Mouse (Mus musculus): ENCODE measurements around the gene Bloc1s5.
"Not testable (repeated sequence)": the region's sequence is repeated elsewhere in the genome, so short reads cannot be mapped to it uniquely, and the experiment has no call there.

The Bloc1s5 gene

DNA sequence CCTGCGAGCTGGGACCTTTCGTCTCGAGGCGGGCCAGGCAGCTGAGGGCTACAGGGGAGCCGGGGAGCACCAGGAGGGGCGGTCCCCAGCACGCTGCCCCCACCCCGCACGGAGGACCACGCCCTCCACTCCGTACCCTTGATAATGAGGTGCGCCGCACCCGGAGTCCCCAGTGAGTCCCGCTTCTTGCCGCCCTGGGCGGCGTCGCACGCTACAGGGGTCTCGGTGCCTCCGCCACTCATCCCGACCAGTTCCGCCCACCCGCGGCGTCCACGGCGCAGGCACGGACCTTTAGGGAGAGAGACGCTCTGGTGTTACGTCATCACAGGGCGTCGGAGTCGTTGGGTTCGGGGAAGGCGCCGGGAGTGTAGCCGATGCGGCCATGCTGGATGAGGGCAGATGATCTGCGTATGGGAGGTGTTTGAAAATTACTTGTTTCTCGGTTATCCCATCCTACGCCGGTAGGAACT, at the start of gene Bloc1s5:
TSS of gene Bloc1s5 (minus strand) at position 310 of the 470 bp plus-strand sequence.
- in situ Hi-C loops (cut with MboI; ENCODE audit: low sequenced_read_pairs), result no loop called here

DNA sequence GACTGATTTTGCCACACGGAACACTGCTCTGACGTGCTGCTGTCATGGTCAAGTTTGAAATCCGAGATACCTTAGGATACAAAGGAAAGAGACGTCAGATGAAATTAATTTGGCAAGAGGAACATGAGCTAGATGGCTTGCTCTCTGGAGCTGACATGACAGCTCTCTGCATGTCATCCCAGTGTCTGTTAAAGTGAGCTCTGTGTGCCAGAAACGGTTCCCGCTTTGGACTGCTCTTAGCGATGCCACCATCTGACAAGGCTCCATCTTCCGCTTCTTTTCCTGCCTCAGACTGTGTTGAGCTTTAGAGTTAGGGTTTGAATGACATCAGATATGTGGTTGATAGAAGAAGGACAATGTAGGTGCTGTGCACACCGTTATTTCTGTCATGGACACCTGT, 37.4 kb upstream of the Bloc1s5 start:
- in situ Hi-C loops (cut with MboI; ENCODE audit: low sequenced_read_pairs), result no loop called here

DNA sequence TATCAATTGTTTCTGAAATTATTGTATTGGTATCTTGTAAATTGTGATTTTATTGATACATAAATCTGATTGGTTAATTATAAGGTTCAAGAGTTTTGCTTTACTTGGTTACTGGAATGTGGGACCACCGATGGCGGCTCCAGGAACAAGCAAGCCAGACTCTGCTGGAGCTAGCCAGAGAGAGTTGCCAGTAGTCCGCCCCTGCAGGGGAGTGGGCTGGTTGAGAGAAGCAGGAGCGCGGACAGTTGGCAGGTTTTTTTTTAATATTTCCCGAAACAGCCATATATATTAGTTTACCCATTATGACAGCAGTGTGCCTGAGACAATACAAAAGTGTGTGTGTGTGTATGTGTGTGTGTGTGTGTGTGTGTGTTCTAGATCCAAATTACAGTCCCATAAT, 36.5 kb upstream of the Bloc1s5 start:
- in situ Hi-C loops (cut with MboI; ENCODE audit: low sequenced_read_pairs), result not testable (repeated sequence)

DNA sequence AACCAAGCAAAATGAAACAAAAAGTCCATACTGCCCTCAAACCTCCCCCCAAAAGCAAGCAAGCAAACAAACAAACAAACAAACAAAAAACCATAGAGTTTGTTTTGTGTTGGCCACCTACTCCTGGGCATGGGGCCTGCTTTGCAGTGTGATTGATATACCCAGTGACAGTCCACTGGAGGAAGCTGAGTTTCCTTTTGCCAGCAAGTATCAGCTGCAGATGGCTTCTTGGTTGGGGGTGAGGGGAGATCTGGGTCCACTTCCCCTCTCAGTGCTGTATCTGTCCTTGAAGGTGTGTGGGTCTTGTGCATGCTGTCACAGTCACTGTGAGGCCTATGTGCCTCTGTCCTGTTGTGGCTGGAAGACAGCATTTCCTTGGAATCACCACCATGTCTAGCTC, 35.1 kb upstream of the Bloc1s5 start:
- in situ Hi-C loops (cut with MboI; ENCODE audit: low sequenced_read_pairs), result no loop called here

DNA sequence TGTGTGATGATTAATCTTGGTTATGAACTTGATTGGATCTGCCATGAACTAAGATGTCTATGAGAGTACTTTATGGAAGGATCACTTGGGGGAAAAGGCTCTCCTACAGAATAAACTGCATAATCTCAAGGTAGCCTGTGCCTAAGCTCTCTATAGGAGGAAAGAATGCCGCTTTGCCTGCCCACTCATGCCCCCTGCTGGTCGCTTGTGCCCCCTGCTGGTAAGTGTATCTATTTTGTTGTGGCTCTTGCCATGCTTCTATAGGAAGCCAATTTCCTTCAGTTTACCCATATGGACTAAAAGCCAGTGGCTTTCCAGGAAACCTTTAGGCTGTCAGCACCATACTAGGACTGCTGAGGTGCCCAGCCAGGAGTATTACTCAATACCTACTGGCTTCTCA, 33.6 kb upstream of the Bloc1s5 start:
- in situ Hi-C loops (cut with MboI; ENCODE audit: low sequenced_read_pairs), result no loop called here

DNA sequence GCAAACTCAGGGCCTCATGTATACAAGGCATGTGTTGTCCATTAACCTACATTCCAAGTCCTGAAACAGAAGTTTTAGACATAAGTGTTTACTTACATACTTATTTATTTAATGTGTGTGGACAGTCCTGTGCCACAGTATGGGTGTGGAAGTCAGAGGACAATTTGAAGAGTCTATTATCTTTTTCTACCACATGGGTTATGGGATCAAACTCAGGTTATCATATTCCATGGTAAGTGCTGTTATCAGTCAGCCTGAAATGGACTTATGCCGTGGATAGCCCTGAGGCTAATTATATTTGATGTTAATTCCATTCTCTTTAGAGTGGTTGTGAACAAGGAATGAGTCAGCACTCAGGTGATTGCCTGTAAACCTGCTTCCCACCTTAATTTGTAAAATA, 29.8 kb upstream of the Bloc1s5 start:
- in situ Hi-C loops (cut with MboI; ENCODE audit: low sequenced_read_pairs), result no loop called here

DNA sequence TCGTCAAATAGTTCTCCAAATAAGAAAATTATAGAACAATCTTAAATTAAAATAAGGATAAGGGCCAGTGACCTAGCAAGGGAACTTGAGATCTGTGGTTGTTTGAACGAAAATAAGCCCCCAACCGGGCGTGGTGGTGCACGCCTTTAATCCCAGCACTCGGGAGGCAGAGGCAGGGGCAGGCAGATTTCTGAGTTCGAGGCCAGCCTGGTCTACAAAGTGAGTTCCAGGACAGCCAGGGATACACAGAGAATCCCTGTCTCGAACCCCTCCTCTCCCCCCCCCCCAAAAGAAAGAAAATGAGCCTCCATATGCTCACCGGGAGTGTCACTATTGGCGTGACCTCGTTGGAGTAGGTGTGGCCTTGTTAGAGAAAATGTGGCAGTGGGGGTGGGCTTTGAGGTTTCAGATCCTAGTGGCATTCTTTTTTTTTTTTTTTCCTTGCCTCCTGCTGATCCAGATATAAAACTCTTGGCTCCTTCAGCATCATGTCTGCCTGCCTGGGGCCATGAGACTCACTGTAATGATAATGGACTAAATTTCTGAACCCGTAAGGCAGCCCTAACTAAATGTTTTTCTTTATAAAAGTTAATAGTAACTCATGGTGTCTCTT, 24.7 kb upstream of the Bloc1s5 start:
- in situ Hi-C loops (cut with MboI; ENCODE audit: low sequenced_read_pairs), result no loop called here

DNA sequence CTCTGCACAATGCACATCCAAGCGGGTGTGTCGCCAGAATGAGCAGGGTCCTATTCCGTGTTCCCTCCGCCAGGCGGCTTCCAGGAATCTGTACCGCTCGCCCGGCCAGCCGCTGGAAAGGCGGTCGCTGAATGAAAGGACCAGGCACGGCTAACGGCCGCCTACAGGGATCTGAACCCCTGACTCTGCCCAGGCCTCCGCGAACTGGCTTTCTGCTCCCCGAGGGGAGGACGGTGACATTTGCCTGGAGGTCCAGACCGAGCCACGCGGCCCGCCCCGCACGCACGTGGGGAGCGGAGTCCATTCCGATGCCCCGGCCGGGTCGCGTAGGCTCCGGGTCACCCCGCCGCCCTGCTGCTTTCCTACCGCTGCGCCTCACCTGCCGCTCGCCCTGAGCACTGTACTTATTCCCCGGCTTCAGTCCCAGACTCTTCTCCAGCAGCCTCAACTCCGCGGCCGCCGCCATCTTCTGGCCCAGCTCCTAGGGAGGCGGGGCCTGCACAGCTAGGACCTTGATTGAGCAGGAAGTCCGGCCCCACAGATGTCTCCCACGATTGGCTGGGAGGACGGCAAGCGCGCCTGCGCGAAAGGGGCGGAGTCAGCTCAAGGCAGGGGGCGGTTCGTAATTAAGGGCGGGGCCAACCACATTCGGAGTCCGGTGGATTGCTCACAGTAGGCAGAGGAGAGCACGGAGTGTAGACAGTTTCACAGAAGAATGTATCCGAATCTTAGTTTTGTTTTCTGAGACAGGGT, 23.8 kb upstream of the Bloc1s5 start, which contains the start of gene Eef1e1:
TSS of gene Eef1e1 (minus strand) at position 531 of the 753 bp plus-strand sequence.
- in situ Hi-C loops (cut with MboI; ENCODE audit: low sequenced_read_pairs), result no loop called here

DNA sequence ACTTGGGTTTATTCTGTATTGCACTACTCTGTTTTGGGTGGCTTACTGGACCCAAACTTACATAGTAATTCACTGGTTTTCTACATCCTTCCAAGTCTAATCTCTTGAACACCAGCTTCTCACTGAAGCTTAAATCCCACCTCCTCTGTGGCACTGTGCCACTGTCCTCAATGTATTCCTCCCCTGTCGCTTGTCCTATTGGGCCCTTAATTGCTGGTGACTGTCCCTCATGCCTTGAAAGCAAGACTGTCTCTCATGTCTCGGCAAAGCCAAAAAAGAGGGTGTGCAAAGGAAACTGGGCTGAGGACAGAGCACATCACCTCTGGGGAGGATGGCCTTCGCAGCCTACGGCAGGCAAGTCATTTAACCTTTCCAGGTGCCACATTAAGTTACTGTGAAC, 23.0 kb upstream of the Bloc1s5 start:
- in situ Hi-C loops (cut with MboI; ENCODE audit: low sequenced_read_pairs), result no loop called here

DNA sequence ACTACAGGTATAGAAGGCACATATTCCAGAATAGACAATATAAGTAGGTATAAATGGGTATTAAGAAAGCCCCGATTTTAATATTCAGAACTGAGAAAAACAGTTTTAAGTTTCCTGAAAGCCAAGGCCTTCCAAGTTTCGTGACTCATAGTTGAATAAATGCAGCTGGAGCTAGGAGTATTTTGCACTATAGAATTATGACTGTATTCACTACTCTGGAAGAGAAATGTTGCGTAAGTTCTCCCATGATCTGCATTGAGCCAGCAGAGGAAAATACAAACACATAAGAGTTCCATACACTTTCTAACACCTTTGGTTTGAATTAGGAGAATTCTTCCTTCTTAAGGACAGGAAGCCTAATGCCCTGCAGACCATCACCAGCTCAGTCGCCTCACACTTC, 15.4 kb upstream of the Bloc1s5 start:
- in situ Hi-C loops (cut with MboI; ENCODE audit: low sequenced_read_pairs), result no loop called here

DNA sequence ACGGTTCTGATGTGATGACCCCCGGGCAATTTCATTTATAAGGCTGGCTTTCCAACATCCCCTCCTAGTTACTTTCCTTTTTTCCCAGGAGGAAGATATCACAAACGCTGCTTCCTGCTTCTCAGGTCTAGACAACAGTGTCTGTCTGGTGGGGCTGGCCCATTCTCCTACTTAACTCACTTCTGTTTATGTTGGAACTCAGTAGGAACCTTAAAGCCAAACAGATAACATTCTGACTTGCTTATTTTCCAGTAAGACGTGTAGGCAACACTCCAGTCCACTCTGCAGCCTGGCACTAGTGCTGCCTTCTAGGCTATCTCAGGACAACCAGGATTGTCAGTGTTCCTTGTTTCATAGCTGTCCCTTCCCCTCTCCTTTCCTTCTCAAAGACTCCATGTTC, 14.2 kb upstream of the Bloc1s5 start:
- in situ Hi-C loops (cut with MboI; ENCODE audit: low sequenced_read_pairs), result no loop called here

DNA sequence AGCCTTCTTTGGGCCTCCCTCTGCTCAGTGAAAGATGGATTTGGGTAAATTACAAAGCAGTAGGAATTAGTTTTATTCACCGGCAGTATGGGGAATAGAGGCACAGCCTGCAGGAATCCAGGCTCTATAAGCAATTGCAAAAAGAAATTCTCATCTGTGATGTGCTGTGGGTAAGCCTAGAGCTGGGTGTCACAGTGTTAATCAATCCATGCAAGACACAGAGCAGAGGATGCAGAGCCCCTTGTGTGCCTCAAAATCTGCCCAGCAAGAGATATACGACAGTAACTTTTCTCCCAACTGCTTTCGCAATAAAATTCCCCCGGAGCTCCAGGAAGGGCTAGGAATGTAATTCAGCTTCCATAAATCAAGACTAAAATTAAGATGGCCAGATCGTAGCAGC, 6.5 kb upstream of the Bloc1s5 start:
- in situ Hi-C loops (cut with MboI; ENCODE audit: low sequenced_read_pairs), result no loop called here

DNA sequence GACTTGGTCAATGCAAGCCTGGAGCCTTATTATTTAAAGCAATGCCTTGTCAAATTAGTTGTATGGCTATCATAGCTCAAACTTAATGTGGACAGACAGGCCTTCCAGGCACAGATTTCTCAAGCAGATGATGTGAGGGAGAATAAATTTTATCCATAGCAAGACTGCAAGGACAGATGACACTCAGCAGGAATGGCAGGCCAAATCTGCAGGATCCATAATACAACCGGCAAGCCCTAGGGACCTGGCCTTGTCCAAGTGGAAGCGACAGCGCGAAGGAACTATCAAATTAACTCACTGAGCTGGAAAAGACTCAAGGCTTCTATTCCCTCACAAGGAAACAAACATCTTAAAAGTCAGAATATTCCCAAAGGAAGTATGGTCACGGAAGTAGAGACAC, 6.1 kb upstream of the Bloc1s5 start:
- in situ Hi-C loops (cut with MboI; ENCODE audit: low sequenced_read_pairs), result no loop called here

DNA sequence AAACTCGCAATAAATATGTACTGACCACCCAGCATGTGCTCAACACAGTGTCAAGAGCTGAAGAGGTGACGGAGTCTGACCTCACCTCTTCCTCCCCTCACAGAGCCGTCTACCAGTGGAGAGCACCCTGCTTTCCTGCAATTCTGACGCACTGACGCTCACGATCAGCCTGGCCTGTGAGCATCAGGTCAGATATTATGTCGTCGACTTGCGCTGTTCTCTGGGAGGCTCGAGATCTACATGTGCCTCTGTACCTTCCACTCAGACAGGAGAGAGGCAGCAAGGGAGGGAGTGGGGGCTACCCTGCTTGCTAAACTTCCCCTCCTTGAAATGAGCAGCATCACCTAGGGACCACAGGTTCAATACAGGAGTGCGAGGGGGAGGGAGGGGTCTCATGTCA, 3.8 kb upstream of the Bloc1s5 start:
- in situ Hi-C loops (cut with MboI; ENCODE audit: low sequenced_read_pairs), result no loop called here

DNA sequence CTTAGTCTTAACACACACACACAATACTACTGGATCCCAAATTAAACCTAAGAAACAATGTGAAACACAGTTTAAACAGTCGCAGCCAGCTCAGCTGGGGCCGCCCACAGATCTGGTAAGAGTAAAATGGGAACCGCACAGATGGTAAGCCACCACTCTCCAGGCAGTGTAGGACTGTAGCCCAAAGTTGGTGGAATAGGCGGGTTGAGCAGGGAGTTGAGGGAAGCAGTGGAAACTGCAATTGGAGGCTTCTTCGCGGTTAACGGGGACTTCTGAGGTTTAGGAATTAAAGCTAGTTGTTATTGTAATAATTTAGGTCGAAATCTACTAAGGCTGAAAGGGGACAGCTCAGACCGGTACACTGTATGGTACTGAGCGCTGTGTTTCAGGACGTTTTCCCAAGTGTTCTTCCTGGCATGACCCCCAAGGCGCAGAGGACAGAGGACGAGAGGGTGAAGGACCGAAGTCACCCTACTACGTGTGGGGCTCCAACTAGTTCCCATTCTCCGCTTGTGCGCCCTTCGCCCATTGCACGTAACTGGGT, 581 bp downstream of the Bloc1s5 start:
- in situ Hi-C loops (cut with MboI; ENCODE audit: low sequenced_read_pairs), result no loop called here

DNA sequence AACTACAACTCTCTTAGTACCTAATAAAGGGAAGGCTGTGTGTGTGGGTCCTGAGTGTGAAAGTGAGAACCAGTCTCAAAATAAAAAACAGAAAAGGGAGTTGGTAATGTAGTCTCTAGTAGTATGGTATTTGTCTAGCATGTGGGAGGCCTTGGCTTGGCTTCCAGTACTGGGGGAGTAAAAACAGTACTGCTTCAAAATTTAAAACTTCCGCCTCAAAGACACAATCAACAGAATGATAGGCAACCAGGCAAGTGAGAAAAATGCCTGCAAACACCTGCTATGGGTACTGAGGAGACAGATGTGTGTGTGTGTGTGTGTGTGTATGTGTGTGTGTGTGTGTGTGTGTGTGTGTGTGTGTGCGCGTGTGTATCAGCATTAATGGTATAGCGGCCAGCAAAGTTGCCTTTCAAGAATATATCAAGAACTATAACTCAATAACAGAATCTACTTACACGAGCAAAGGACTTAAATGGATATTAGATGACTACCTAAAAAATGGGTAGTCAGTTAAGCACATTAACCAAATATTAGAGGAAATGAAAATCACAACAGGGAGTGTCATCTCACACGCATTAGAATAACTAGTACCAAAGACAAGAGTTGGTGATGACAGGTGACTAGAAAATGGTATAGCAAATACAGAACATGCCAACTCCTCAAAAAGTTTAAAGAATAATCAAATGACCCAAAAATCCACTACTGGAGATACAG, 1.5 kb downstream of the Bloc1s5 start:
- in situ Hi-C loops (cut with MboI; ENCODE audit: low sequenced_read_pairs), result no loop called here

DNA sequence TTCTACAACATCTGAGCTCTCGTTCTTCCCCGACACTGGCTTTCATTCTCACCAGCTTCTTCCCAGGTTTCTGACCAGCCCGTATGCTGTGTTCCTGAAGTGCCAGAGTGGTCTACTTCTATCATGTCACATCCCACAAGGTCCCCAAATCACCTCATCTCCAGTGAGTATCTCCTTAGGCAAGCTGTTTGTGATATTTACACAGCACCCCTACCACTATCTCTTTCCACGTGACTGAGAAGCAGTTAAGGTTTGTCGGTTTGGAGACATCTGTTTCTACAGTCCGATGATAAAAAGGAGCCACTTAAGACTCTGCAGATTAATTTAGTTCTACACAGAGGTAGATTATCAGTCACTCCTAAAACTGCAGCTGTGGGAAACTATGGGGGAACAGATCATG, 2.4 kb downstream of the Bloc1s5 start:
- in situ Hi-C loops (cut with MboI; ENCODE audit: low sequenced_read_pairs), result no loop called here

DNA sequence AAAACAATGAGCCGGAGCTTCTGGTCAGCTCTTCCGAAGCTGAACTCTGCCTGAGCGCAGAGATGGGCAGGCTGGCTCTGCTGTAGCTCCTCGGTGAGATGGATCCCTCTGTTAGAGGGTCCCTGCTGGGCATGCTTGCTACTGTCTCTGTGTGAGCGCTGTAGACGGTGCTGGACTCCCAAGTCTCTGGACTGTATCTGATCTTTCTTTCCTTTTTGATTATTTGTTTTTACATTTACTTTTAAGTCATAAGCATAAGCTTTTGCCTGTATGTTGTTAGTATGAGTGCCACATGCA, 8.7 kb downstream of the Bloc1s5 start:
- in situ Hi-C loops (cut with MboI; ENCODE audit: low sequenced_read_pairs), result no loop called here

DNA sequence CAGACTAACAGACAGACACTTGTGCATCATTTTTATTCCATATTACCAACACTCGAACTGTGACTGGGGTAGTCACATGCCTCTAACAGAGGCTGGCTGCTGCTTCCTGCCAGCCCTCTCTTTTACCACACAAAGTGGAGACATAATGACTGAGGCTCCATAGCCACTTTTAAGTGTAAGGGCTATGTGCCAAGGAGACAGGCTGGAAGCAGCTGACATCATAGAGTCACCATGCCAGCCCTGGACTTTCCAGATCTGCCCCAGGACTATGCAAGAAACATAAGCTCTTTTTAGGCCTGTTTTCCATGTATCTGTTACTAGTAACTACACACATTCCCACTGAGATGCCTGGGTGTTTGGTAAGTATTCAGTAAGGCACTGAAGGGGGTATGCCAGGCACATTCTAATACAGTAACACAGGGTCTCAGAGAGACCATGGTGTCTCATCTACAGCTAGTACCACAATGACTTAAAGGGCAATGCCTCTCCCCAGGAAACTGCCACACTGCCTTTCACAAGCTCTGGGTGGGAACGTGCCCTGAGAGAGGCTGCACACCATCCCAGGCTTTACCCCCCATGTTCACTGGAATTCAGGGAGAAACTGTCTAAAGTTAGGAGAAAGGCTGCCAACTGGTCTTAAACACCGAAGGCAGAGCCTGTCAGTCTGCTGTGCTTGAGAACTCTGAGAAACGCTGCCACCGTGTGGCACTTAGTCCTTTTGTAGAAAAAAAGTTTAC, 9.2 kb downstream of the Bloc1s5 start:
- in situ Hi-C loops (cut with MboI; ENCODE audit: low sequenced_read_pairs), result no loop called here

DNA sequence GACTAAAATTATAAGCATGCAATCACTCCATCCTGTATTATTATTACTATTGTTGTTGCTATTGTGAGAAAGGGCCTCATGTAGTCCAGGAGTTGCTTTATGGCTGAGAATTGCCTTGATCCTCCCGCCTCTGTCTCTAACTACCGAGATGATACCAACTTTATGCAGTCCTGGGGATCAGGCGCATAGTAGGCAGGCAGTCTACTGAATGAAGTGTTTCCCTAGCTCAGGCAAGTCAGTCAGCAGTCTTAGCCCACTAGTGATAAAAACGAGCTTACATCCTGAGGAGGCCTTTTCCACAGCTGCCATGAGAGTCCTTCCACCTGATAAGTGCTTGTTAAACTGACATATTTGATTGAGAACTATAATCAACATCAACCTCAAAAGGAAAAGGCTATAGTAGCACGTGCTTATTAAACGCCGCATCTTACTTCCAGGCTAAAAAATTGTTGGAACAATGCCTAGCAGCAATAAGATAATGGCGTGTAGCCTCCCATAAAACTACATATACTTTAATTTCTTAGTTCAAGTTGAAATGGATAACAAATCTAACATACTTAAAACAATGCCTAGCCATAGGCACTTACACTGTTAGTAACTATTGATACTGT, 10.5 kb downstream of the Bloc1s5 start:
- in situ Hi-C loops (cut with MboI; ENCODE audit: low sequenced_read_pairs), result loop anchor here (25.0 kb wide), 1 partner anchor 562 kb away; no protein-coding TSS in a partner anchor

DNA sequence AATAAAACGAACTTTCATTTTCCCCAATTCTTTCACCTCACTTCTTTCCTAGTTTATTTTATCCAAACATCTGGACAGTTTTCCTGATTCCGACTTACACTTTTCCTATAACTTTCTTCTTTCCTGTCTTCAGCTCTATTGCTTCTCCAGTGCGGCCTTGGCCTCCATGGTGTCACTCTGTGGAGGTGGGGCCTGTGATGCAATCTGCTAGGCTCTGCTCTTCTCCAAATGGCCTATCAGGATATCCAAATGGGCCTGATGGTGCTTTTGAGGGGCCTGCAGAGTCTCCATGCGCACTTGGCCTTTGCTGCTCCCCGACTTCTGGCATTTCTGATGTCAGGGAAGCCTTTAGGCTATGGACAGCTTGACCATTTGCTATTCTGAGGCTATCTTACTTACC, 11.6 kb downstream of the Bloc1s5 start:
- in situ Hi-C loops (cut with MboI; ENCODE audit: low sequenced_read_pairs), result loop anchor here (25.0 kb wide), 1 partner anchor 561 kb away; no protein-coding TSS in a partner anchor
